Mouse (Mus musculus): Measurements from ENCODE around the gene Ikzf4. TPM values are rescaled to one million over a fixed set of nuclear protein-coding genes. Genes with fewer than 3 reads are reported as not detected.
"Not testable (repeated sequence)": the region's sequence is repeated elsewhere in the genome, so short reads cannot be mapped to it uniquely, and the experiment has no call there.

Gene Ikzf4
- polyA plus RNA-seq, 1 experiment, result 0.05 TPM

- H3K79me2 ChIP-seq (ENCODE audit: control insufficient read depth, insufficient read depth), result peaks cover 23% of the 10 kb centered on the region
- H3K36me3 ChIP-seq (ENCODE audit: control insufficient read depth, insufficient read depth), result peaks cover 24% of the 10 kb centered on the region
- H3K79me3 ChIP-seq (ENCODE audit: low read depth), result peaks cover 16% of the 10 kb centered on the region
- TF ChIP-seq CEBPB (IDR thresholded peaks at IDR 0.05; ENCODE audit: low read depth) (no peak), FOSL1 (IDR thresholded peaks at IDR 0.05; ENCODE audit: insufficient read depth, low read length, poor library complexity, severe bottlenecking) (no peak), USF1 (IDR thresholded peaks at IDR 0.05; ENCODE audit: low read depth) (no peak), MYOD1 (IDR thresholded peaks at IDR 0.05; ENCODE audit: control insufficient read depth, insufficient read length, low read depth) (no peak), CTCF (IDR thresholded peaks at IDR 0.05; ENCODE audit: control insufficient read depth, insufficient read depth, insufficient read length) (no peak)
- no peak overlapping the region for H3ac ChIP-seq (ENCODE audit: control insufficient read depth, insufficient read length, low read depth)
- H3K4me3 ChIP-seq (ENCODE audit: insufficient read depth, poor library complexity, severe bottlenecking), result no peak overlapping the region
- H3K27me3 ChIP-seq (ENCODE audit: control insufficient read depth, insufficient read depth, insufficient read length), result no peaks in the 10 kb centered on the region
Observed at GRCm38 (mm10) chr10:128621986-128622520, 23.7 kb downstream of the Ikzf4 start.

GRCm38 (mm10) chr10:128620241-128620640 lies 25.6 kb downstream of the Ikzf4 start:
- H3ac ChIP-seq (ENCODE audit: control insufficient read depth, insufficient read length, low read depth), result no peak overlapping the region
- H3K4me3 ChIP-seq (ENCODE audit: insufficient read depth, poor library complexity, severe bottlenecking), result no peak overlapping the region
- peaks cover 8% of the 10 kb centered on the region for H3K79me3 ChIP-seq (ENCODE audit: low read depth)
- H3K27me3 ChIP-seq (ENCODE audit: control insufficient read depth, insufficient read depth, insufficient read length), result no peaks in the 10 kb centered on the region
- peaks cover 17% of the 10 kb centered on the region for H3K36me3 ChIP-seq (ENCODE audit: control insufficient read depth, insufficient read depth)
- no peak for TF ChIP-seq MAX (IDR thresholded peaks at IDR 0.05)
- TF ChIP-seq MYOD1 (IDR thresholded peaks at IDR 0.05; ENCODE audit: control insufficient read depth, insufficient read length, low read depth), result no peak
- TF ChIP-seq CTCF (IDR thresholded peaks at IDR 0.05; ENCODE audit: control insufficient read depth, insufficient read depth, insufficient read length), result no peak
- no peak for TF ChIP-seq USF1 (IDR thresholded peaks at IDR 0.05; ENCODE audit: low read depth)
- no peak for TF ChIP-seq FOSL1 (IDR thresholded peaks at IDR 0.05; ENCODE audit: insufficient read depth, low read length, poor library complexity, severe bottlenecking)
- H3K79me2 ChIP-seq (ENCODE audit: control insufficient read depth, insufficient read depth), result peaks cover 12% of the 10 kb centered on the region

GRCm38 (mm10) chr10:128619148-128619547 lies 26.6 kb downstream of the Ikzf4 start:
- not testable (repeated sequence) for H3K79me2 ChIP-seq (ENCODE audit: control insufficient read depth, insufficient read depth); H3K79me3 ChIP-seq (ENCODE audit: low read depth); H3K4me3 ChIP-seq (ENCODE audit: insufficient read depth, poor library complexity, severe bottlenecking); H3K36me3 ChIP-seq (ENCODE audit: control insufficient read depth, insufficient read depth); H3K27me3 ChIP-seq (ENCODE audit: control insufficient read depth, insufficient read depth, insufficient read length); H3ac ChIP-seq (ENCODE audit: control insufficient read depth, insufficient read length, low read depth)

GRCm38 (mm10) chr10:128618570-128618969 lies 27.2 kb downstream of the Ikzf4 start:
- no peaks in the 10 kb centered on the region for H3K27me3 ChIP-seq (ENCODE audit: control insufficient read depth, insufficient read depth, insufficient read length)
- peaks cover under 1% of the 10 kb centered on the region for H3K36me3 ChIP-seq (ENCODE audit: control insufficient read depth, insufficient read depth)
- no peaks in the 10 kb centered on the region for H3K79me2 ChIP-seq (ENCODE audit: control insufficient read depth, insufficient read depth)
- H3K4me3 ChIP-seq (ENCODE audit: insufficient read depth, poor library complexity, severe bottlenecking), result no peak overlapping the region
- no peaks in the 10 kb centered on the region for H3K79me3 ChIP-seq (ENCODE audit: low read depth)
- no peak for TF ChIP-seq CEBPB (IDR thresholded peaks at IDR 0.05; ENCODE audit: low read depth)
- no peak for TF ChIP-seq MAX (IDR thresholded peaks at IDR 0.05)
- no peak for TF ChIP-seq USF1 (IDR thresholded peaks at IDR 0.05; ENCODE audit: low read depth)
- TF ChIP-seq FOSL1 (IDR thresholded peaks at IDR 0.05; ENCODE audit: insufficient read depth, low read length, poor library complexity, severe bottlenecking), result no peak
- TF ChIP-seq CTCF (IDR thresholded peaks at IDR 0.05; ENCODE audit: control insufficient read depth, insufficient read depth, insufficient read length), result no peak
- no peak for TF ChIP-seq MYOG (IDR thresholded peaks at IDR 0.05; ENCODE audit: control insufficient read depth, extremely low read depth, insufficient read length)
- TF ChIP-seq MYOD1 (IDR thresholded peaks at IDR 0.05; ENCODE audit: control insufficient read depth, insufficient read length, low read depth), result no peak
- no peak overlapping the region for H3ac ChIP-seq (ENCODE audit: control insufficient read depth, insufficient read length, low read depth)

GRCm38 (mm10) chr10:128615798-128616448 lies 29.9 kb downstream of the Ikzf4 start:
- H3K79me3 ChIP-seq (ENCODE audit: low read depth), result not testable (repeated sequence)

GRCm38 (mm10) chr10:128614934-128615333 lies 30.9 kb downstream of the Ikzf4 start:
- Histone ChIP-seq H3K27me3 (ENCODE audit: control insufficient read depth, insufficient read depth, insufficient read length) (no peaks in the 10 kb centered on the region), H3ac (ENCODE audit: control insufficient read depth, insufficient read length, low read depth) (no peak overlapping the region), H3K36me3 (ENCODE audit: control insufficient read depth, insufficient read depth) (no peaks in the 10 kb centered on the region), H3K4me3 (ENCODE audit: insufficient read depth, poor library complexity, severe bottlenecking) (no peak overlapping the region), H3K79me3 (ENCODE audit: low read depth) (no peaks in the 10 kb centered on the region), H3K79me2 (ENCODE audit: control insufficient read depth, insufficient read depth) (no peaks in the 10 kb centered on the region)
- no peak for TF ChIP-seq CTCF (IDR thresholded peaks at IDR 0.05; ENCODE audit: control insufficient read depth, insufficient read depth, insufficient read length)
- no peak for TF ChIP-seq CEBPB (IDR thresholded peaks at IDR 0.05; ENCODE audit: low read depth)
- no peak for TF ChIP-seq USF1 (IDR thresholded peaks at IDR 0.05; ENCODE audit: low read depth)
- TF ChIP-seq FOSL1 (IDR thresholded peaks at IDR 0.05; ENCODE audit: insufficient read depth, low read length, poor library complexity, severe bottlenecking), result no peak
- TF ChIP-seq MYOG (IDR thresholded peaks at IDR 0.05; ENCODE audit: control insufficient read depth, extremely low read depth, insufficient read length), result no peak
- no peak for TF ChIP-seq MYOD1 (IDR thresholded peaks at IDR 0.05; ENCODE audit: control insufficient read depth, insufficient read length, low read depth)
- no peak for TF ChIP-seq MAX (IDR thresholded peaks at IDR 0.05)

More at GRCm38 (mm10) chr10:128615798-128616448, 29.9 kb downstream of the Ikzf4 start:
- H3K79me2 ChIP-seq (ENCODE audit: control insufficient read depth, insufficient read depth); H3K27me3 ChIP-seq (ENCODE audit: control insufficient read depth, insufficient read depth, insufficient read length); H3K36me3 ChIP-seq (ENCODE audit: control insufficient read depth, insufficient read depth); H3K4me3 ChIP-seq (ENCODE audit: insufficient read depth, poor library complexity, severe bottlenecking); H3ac ChIP-seq (ENCODE audit: control insufficient read depth, insufficient read length, low read depth): not testable (repeated sequence)

- H3K79me3 ChIP-seq (ENCODE audit: low read depth); H3ac ChIP-seq (ENCODE audit: control insufficient read depth, insufficient read length, low read depth); H3K36me3 ChIP-seq (ENCODE audit: control insufficient read depth, insufficient read depth); H3K4me3 ChIP-seq (ENCODE audit: insufficient read depth, poor library complexity, severe bottlenecking); H3K27me3 ChIP-seq (ENCODE audit: control insufficient read depth, insufficient read depth, insufficient read length); H3K79me2 ChIP-seq (ENCODE audit: control insufficient read depth, insufficient read depth): not testable (repeated sequence)
Observed at GRCm38 (mm10) chr10:128613820-128614219, 32.0 kb downstream of the Ikzf4 start.

Data from C2C12 (cell line).